Mouse (Mus musculus) heart, adult 8-10 months (tissue): ENCODE results near the gene Kdelc1. TPM values are rescaled to one million over a fixed set of nuclear protein-coding genes. Genes with fewer than 3 reads are reported as not detected.

Experiments used
- DNase-seq: peaks from one replicate; pipeline ENCODE4 v3.0.0; 2022; ENCODE audit warnings: low spot score
- total RNA-seq, 4 experiments: library from RNA; stranded (reverse); gene quantifications; 2 replicates each; pipeline ENCODE4 v1.2.4; 2022

Kdelc1 gene
- total RNA-seq, 4 experiments from 2014 or later: 12.6 to 14.8 (median 13.9) TPM

DNA sequence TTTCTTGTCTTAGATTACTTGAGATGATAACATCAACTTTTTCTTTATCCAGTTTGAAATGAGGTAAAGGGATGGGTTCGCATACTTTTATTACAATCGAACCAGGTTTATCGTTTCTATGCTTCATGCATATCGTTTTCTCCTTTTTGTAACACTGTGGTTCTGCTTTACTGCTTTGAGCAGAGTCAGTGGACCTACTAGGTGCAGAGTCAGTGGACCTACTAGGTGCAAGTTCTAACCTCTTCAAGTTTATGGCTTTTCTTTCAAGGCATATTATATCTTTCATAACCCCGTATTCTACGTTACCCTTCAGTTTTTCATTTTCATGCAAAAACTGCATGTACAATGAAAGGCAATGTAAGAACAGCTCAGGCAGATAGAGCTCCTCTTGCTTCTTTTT is 55.2 kb downstream of the Kdelc1 start:
- no peak for DNase-seq

DNA sequence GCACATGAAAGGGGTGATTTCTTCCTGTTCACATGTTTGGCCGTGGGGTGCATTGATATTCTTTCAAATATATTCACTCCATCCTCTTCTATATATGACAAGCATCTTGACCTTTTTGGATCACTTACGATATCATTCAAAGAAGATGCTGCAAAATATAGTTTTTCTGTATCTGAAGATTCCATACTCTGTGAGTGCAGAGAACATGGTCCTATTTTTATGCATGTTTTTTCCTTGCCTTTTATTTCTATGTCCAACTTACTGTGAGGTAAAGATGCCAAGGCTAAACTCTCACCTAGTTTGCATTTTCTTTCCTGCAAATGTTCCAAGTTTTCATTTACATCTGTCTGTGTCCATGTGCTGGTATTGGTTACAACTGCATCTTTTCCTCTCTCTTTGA is 56.8 kb downstream of the Kdelc1 start, which contains the start of gene Gm8251:
Gene Gm8251, minus strand, starts transcription at position 101 of the 400 bp plus-strand sequence.
- no peak for DNase-seq

DNA sequence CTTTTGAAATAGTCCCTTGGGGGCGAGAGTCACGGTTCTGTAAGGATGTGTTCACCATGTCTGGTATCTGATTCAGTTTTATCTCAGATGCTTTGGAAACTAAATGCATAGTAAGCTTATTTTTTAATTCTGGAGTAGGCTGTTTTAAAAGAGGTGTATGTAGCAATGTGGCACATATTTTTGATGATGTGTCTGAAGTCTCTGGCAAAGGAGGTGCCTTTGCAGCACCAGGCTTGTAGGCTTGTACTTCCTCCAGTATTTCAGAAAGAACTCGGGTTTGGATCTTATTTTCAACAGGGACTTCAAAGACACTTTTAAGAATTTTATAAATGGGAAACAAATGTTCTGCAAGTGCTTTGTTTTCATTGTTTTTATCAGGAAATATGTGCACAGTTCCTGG is 60.8 kb downstream of the Kdelc1 start:
- no peak for DNase-seq

Other genes starting within 250 kb of the Kdelc1 start
- gene Tpp2, start 185.2 kb downstream of the Kdelc1 start, total RNA-seq: 10 to 100 TPM; 35.5 to 42.4 (median 41.3) TPM
- not detected for gene Mettl21c, start 98.8 kb downstream of the Kdelc1 start, total RNA-seq
- gene Gm8251, start 56.9 kb downstream of the Kdelc1 start, total RNA-seq: not detected
- gene Tex30, start 16.4 kb downstream of the Kdelc1 start, total RNA-seq: 10 to 100 TPM in 1 of 4 experiments, 1 to 10 TPM in 3; 6.2 to 10.1 (median 6.9) TPM
- gene Bivm, start 149 bp upstream of the Kdelc1 start, total RNA-seq: 10 to 100 TPM in 2 of 4 experiments, 1 to 10 TPM in 2; 8.3 to 12.4 (median 9.6) TPM
- gene Ercc5, start 28.9 kb upstream of the Kdelc1 start, total RNA-seq: 10 to 100 TPM; 13.1 to 18.8 (median 16.6) TPM
- gene Mettl21e, start 100.2 kb upstream of the Kdelc1 start, total RNA-seq: not detected